17 mouse cellular contexts compared by ENCODE assay signal in the genomic region with DNA sequence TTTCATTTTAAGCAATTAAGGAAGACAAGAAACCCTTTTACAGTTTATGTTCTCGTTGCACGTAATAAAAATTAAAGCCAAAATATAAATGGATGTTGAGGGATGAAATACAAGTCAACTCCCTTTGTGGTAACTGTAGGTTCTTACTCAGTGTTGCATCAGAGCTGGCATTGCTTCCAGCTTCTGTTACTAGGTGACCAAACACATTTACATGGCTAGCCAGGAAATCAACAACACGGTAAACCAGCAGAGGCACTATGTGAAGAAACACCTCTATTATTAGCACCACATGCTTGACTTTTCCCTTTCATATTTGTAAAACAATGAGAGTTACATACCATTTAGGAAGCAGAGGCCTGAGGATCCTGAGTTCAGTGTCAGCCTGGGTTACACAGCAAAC. TPM values are rescaled to one million over a fixed set of nuclear protein-coding genes. Genes with fewer than 3 reads are reported as not detected.
DNase-seq lines count a peak whose midpoint lies in the region; ATAC-seq and TF ChIP-seq lines count a peak whose summit lies in the region.
"Had no signal": no experiment of that assay in that cellular context is flagged by ENCODE, and none has a peak within 500 bp of the region (broad histone marks: within the 10 kb centered on the region; RNA-seq: fewer than 3 reads in every experiment).

No protein-coding gene starts in this region.

- H3K27ac ChIP-seq in gastrocnemius, adult 2 months: peak overlapping the region; percentile 70
- H3K27ac ChIP-seq in forebrain, embryonic 13.5 days: no peak overlapping the region
- H3K27ac ChIP-seq: embryonic facial prominence, embryonic 10.5 days; hindbrain, embryonic 12.5 days; kidney, embryonic 15.5 days; stomach, embryonic 15.5 days had no signal

- intact Hi-C loops in gastrocnemius, adult 2 months (cut with DNase I): loop anchor here (5.0 kb wide), 1 partner anchor 147 kb away; the partner anchor contains the start of gene Krcc1

- no peak overlapping the region for H3K4me3 ChIP-seq in gastrocnemius, adult 2 months
- H3K4me3 ChIP-seq in forebrain, embryonic 13.5 days: no peak overlapping the region
- H3K4me3 ChIP-seq: embryonic facial prominence, embryonic 10.5 days; hindbrain, embryonic 12.5 days; kidney, embryonic 15.5 days; stomach, embryonic 15.5 days had no signal

- WGBS in forebrain, embryonic 13.5 days: 93% methylated on average over 3 of the region's 3 CpGs

- no peak overlapping the region for H3K4me2 ChIP-seq in forebrain, embryonic 13.5 days
- H3K4me2 ChIP-seq: hindbrain, embryonic 12.5 days; kidney, embryonic 15.5 days; stomach, embryonic 15.5 days had no signal

- H3K36me3 ChIP-seq in forebrain, embryonic 13.5 days (ENCODE audit: poor library complexity, severe bottlenecking): no peaks in the 10 kb centered on the region
- H3K36me3 ChIP-seq: stomach, embryonic 15.5 days had no signal

- H3K4me1 ChIP-seq in forebrain, embryonic 13.5 days: no peaks in the 10 kb centered on the region
- H3K4me1 ChIP-seq: embryonic facial prominence, embryonic 10.5 days; hindbrain, embryonic 12.5 days; kidney, embryonic 15.5 days; stomach, embryonic 15.5 days had no signal

- no peaks in the 10 kb centered on the region for H3K27me3 ChIP-seq in forebrain, embryonic 13.5 days
- H3K27me3 ChIP-seq: CH12.LX; hindbrain, embryonic 12.5 days; kidney, embryonic 15.5 days; stomach, embryonic 15.5 days had no signal

- peak; percentile 43 for DNase-seq in gastrocnemius, adult 2 months
- DNase-seq in gastrocnemius, postnatal 10 days: no peak
- DNase-seq in 3134 (ENCODE audit: extremely low read depth, insufficient read length, low spot score): peak; percentile 47
- DNase-seq in brain, adult 2 months (ENCODE audit: low read depth, low spot score): peak; percentile 55
- DNase-seq in heart, postnatal 4 days: peak; percentile 21
- DNase-seq in spleen, postnatal 36 days (ENCODE audit: low spot score in 2 of 2): no peak
- no peak for DNase-seq in neural tube, embryonic 10.5 days (ENCODE audit: extremely low spot score, low spot score)
- DNase-seq: cerebellum, adult 2 months; forebrain, postnatal 0 days had no signal

- no peak for ATAC-seq in forebrain, embryonic 13.5 days
- ATAC-seq: forebrain, postnatal 0 days had no signal

- no peaks in the 10 kb centered on the region for H3K9me3 ChIP-seq in forebrain, embryonic 13.5 days (replicated peaks)
- H3K9me3 ChIP-seq: embryonic facial prominence, embryonic 10.5 days; hindbrain, embryonic 12.5 days; kidney, embryonic 15.5 days; stomach, embryonic 15.5 days had no signal

- H3K9ac ChIP-seq in forebrain, embryonic 13.5 days: no peak overlapping the region
- H3K9ac ChIP-seq: forebrain, postnatal 0 days; hindbrain, embryonic 12.5 days; kidney, embryonic 15.5 days; stomach, embryonic 15.5 days had no signal

- TF ChIP-seq CTCF in gastrocnemius, adult 2 months (IDR thresholded peaks at IDR 0.05): no peak

RNA-seq across cellular contexts. Expression of gene Rmnd5a, which starts 21.6 kb away (rescaled TPM):
- total RNA-seq in gastrocnemius, adult 2 months (2021): 100 to 1,000 TPM; 114 to 132 TPM
- 10 to 100 TPM; 58.0 to 61.9 TPM for total RNA-seq in gastrocnemius, postnatal 10 days (2021)
- 10 to 100 TPM; 42.1 to 43.9 TPM for total RNA-seq in heart, postnatal 4 days (2021)
- 6.8 and 9.0 TPM in 2 replicates for polyA plus RNA-seq in forebrain, embryonic 13.5 days (2015; fragmentation: Nextera tagmentation; extraction: Ambion mirVana)

RNA-seq across cellular contexts. Expression of gene Cd8a, which starts 45.6 kb away (rescaled TPM):
- total RNA-seq in gastrocnemius, adult 2 months (2021): not detected
- total RNA-seq in gastrocnemius, postnatal 10 days (2021): under 1 TPM; 0.14 to 0.20 TPM
- total RNA-seq in heart, postnatal 4 days (2021): under 1 TPM; 0.14 to 0.36 TPM
- not detected in 2 replicates for polyA plus RNA-seq in forebrain, embryonic 13.5 days (2015; fragmentation: Nextera tagmentation; extraction: Ambion mirVana)
- total RNA-seq: forebrain, postnatal 0 days; left cerebral cortex, adult 18-20 months had no signal
- polyA plus RNA-seq: embryonic facial prominence, embryonic 10.5 days; forebrain, postnatal 0 days; hindbrain, embryonic 12.5 days; liver, embryonic 16.5 days had no signal

Comparison
In these comparisons a context has a peak if more than half of its experiments do, and no peak if none do; other contexts are left out.
1. DNase-seq: peak in gastrocnemius, adult 2 months (single experiment), 3134 (single experiment), brain, adult 2 months (single experiment) and heart, postnatal 4 days (single experiment); none in gastrocnemius, postnatal 10 days (single experiment), spleen, postnatal 36 days (0 of 2) and neural tube, embryonic 10.5 days (single experiment).